Mouse (Mus musculus) liver, postnatal 0 days (tissue): ENCODE data around the gene Atg3.

Experiments
- CTCF ChIP-seq: sonication (generic); IDR thresholded peaks from 2 replicates; pipeline ENCODE4 v1.5.1; 2016; ENCODE audit warnings: antibody characterized with exemption, low read depth
- EP300 ChIP-seq: IDR thresholded peaks from 2 replicates; pipeline ENCODE4 v1.6.1; 2016; ENCODE audit warnings: antibody characterized with exemption, low read depth, mild to moderate bottlenecking

DNA sequence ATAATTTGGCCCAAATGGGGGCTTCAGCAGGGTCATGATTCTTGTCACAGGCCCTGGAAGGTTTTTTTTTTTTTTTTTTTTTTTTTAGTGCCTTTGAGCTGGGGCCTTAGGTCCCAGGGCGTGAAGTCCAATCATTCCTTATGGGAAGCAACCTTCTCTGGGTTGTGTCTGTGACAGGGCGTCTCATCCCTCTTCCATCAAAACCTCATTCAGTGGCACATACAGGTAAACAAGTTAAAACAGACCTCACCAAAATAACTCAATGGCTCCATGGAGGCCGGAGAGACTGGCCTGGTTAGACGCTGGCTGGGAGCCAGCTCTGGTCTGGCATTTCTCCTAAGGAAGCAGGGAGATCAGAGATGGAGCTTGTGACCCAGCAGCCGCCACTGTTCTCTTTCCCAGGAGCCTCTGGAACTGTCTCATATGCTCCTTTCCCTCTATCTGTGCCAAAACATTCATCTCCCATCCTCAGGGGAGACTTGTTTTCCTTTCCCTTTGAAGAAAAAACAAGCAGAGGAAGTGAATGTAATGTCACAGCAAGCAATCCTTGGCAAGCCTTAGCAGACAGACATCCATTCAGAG lies 37.6 kb upstream of the Atg3 start:
- no peak for TF ChIP-seq CTCF
- TF ChIP-seq EP300 = no peak
